Mouse (Mus musculus) layer of hippocampus, adult 8-10 months (tissue): Measurements from ENCODE around the gene S1pr2. TPM values are rescaled to one million over a fixed set of nuclear protein-coding genes. Genes with fewer than 3 reads are reported as not detected.
"Not testable (repeated sequence)": the region's sequence is repeated elsewhere in the genome, so short reads cannot be mapped to it uniquely, and the experiment has no call there.

Experiments used
- DNase-seq, 2 experiments: peaks; one replicate each; pipeline ENCODE4 v3.0.0; 2022; ENCODE audit warnings: low spot score in 2 of 2
- total RNA-seq, 4 experiments: library from RNA; stranded (reverse); gene quantifications; 2 replicates each; pipeline ENCODE4 v1.2.4; 2022

The S1pr2 gene
- total RNA-seq, 4 experiments from 2014 or later: 1.3 to 4.4 (median 3.7) TPM

DNA sequence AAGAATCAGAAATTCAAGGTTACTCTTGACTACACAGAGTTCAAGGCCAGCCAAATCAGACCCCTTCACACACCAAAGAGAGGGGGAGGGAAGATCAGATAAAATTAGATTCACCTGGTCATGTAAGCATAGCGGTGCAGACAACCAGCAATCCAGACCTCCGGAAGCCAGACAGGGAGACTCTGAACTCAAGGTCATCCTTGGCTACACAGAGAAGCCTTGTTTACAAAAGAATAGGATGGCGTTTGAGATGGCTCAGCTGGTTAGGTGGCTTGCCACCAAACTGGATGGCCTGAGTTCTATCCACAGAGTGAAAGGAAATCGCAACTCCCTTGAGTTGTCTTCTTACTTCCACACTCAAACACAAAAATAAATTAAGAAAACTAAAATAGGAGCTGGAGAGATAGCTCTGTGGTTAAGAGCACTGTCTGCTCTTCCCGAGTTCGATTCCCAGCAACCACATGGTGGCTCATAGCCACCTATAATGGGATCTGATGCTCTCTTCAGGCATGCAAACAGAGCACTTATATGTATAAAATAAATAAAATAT is 25.1 kb upstream of the S1pr2 start:
- no peak for DNase-seq

DNA sequence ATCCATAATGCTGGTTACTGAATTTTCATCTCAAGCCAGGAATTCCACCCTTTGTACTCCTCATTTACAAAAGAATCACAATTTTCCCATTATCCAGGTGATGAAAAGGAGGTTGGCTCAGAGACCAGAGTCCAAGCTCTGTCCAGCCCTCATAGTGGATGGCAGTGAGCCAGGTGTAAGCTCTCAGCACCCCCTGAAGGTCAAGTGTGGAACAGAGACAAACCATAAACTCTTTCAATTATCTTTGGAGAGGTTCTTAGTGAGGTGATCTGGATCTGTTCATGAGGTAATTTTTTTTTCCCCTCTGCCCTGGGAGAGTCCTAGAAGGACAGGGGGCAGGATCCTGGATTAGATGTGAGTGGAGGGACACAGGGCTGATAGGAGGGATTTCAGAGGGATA is 24.2 kb upstream of the S1pr2 start:
- DNase-seq: no peak

DNA sequence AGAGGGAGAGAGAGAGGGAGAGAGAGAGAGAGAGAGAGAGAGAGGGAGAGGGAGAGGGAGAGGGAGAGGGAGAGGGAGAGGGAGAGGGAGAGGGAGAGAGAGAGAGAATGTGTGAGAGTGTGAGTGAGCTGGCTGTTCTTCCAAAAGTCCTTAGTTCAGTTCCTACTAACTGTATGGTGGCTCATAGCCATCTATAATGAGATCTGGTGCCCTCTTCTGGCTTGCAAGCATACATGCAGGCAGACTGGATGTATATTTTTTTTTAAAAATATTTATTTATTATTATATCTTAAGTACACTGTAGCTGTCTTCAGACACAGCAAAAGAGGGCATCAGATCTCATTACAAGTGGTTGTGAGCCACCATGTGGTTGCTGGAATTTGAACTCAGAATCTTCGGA is 21.8 kb upstream of the S1pr2 start:
- DNase-seq: not testable (repeated sequence)

DNA sequence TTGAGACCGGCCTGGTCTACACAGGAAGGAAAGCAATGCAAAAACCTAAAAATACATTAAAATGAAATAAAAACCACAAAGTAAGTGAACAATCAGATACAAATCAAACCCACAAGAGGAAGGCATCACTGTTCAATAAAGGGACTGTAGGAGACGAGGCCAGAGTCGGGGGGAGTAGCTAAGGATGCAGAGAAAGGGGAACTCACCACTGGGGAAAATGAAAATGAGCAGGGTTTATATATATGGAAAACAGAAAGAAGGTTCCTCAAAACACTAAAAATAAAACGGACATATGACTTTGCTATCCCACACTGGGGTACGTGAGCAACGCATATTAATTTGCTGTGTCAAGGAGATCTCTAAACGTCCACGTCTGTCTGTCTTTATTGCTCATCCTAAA is 20.5 kb upstream of the S1pr2 start:
- DNase-seq: no peak

DNA sequence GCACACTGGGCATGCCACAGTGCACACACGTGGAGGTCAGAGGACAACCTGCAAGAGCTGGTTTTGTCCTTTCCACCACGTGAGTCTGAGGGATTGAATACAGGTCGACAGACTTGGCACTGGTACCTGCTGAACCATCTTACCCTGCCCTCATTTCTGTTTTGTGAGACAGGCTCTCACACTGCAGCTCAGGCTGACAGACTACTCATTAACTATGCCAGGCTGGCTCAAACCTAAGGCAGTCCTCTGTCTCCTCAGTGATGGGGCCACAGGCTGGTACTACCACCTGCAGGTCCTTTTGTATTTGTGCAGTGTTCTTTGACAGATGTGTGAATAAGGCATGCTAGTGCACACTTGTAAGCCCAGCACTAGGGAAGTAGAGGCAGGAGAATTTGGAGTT is 18.5 kb upstream of the S1pr2 start:
- no peak for DNase-seq

DNA sequence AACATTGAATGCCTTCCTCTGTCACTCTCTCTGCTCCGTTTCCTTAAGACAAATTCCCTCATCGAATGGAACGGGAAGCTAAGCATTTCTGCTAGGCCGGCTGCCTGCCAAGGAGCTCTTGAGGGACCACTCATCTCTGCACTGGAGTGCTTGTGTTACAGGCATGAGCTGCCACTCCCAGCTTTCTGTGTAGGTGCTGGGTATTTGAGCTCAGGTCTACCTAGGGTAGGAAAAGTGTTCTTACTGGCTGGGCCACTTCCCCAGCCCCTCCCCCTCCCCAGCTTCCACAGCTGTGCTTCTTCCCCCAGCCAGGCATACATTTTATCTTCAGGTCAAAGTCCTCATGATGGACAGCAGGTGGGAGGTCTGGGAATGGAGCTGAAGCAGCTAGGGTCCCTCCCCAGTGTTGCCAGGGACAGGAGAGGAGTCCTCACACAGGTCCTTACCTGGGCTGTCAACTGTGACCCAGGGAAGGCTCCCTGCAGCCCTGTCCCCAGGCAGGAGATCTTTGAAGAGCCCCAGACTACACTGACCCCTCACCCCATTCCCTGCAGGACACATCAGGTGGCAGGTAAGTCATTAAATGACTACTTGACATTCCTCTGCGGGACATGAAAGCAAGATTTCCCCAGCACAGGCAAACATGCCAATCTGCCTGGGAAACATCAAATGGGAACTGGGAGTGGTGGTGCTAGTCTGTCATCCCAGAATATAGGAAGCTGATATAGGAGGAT is 16.8 kb upstream of the S1pr2 start:
- DNase-seq: no peak

DNA sequence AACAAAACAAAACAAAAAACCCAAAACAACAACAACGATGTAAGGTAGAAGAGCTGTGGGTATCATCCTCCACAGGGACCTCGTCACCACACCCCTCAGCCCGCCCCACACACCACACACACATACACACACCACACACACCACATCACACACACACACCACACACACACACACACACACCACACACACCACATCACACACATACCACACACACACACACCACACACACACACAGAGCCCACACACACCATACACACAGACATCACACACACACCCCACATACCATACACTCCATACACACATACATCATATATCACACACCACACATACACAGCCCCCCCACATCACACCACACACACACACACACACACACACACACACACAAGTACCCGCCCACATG is 15.0 kb upstream of the S1pr2 start:
- no peak for DNase-seq

DNA sequence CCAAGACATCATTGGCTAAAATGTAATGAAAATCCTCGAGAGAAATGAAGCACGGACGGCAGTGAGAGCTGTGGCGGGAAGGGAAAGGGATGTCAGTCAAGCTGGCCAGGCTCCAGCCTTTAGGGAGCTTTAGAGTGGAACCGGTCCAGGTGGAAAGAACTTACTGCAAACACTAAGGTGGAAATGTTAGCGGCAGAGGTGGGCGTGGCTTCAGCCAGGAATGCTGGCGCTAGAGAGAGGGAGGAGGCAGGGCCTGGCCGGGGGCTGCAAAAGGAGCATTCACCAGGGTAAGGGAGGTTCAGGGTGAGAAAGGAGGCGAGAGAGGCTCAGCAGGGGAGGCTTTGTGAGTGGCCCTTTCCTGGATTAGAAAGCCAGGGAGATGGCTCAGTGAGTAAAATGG is 14.3 kb upstream of the S1pr2 start:
- no peak for DNase-seq

DNA sequence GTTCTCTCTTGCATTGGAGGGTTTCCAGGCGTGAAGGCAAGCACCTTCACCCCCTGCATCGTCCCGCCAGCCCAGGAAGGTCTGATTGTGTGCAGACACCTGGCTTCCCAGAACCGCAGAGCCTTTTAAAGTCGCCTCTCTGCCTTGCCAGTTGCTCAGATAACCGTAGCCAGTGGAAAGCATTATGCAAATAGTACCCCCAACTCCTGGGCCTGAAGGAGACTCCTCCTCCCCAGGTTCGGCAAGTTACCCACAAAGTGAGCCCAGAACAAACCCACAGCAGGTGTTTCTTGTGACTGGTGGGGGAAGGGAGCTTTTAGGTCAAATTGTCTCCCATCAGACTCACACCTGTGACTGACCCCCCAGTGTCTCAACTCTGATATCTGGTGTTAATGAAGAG is 11.4 kb upstream of the S1pr2 start:
- DNase-seq: no peak

DNA sequence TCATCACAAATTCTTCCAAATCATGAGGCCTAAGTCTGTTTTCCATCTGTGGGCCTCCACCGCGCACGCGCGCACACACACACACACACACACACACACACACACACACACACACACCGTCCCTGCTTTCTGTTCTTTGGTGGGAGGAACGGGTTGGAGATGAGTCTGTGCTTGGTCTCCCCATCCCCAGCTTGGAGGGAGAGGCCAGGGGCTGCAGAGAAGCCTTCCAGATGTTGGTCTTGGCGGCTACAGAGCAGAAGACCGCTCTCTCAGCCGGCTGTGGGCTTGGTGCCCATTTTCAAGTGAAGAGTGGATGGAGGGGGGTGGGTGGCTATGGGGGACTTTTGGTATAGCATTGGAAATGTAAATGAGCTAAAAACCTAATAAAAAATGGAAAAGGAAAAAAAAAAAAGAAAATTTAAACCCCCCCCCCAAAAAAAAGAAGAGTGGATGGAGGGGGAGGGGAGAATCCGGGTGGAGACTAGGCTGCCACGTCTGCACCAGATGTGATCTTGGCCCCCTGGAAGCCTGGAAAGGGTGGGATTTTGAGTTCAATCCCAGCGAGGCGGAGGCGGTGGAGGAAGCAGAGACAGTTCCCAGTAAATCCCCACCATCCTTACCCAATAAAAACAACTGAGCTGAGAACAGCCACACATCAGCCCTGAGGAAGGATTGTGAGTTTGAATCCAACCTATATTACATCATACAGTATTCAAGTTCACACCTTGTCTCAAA is 10.5 kb upstream of the S1pr2 start:
- DNase-seq: no peak

DNA sequence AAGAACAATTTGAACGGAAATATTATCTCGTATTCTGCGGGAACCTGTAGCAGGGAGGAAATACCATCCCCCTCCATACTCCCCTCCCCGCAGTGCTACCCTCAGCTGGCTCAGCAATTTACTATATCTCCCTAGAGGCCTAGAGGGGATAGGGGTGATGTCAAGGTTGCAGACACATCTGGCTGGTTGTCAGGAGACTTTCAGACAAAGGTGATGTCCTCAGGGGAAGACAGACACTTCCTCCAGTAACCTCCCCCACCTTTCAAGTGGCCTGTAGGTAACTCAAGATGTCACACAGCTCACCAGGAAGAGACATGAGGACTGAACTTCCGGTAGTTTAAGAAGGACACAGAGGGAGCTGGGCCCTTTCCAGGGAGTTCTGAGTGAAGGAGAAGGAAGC is 6.6 kb upstream of the S1pr2 start:
- no peak for DNase-seq

DNA sequence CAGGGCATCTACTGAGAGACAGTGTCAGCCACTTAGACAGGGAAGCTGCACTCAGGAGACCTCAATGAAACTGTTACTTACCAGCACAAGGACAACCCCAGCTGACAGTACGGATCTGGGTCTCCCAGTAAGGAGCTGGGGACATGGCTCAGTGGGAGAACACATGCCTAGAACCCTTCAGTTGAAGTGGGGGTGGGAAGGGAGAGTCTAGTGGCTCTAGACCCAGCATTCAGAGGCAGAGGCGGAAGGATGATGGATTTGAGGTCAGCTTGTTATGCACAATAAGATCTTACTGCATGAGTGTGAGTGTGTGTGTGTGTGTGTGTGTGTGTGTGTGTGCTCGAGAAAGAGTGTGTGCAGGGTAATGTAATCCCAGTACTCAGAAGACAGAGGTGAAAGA is 5.6 kb upstream of the S1pr2 start:
- DNase-seq: no peak

DNA sequence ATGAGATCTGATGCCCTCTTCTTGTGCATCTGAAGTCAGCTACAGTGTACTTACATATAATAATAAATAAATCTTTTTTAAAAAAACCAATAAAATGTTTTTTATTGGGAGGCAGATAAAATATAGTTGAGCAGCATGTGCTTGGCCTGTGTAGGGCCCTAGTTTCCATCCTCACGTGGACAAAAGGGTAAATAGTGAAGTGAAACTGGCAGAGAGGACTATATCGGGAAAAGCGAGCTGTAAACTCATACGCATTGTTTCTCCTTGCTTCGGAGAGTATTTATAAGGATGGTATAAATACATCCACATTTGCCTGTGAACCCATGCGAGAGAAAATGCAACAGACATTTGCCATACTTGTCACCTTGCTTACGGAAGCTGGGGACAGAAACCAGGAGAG is 3.2 kb upstream of the S1pr2 start:
- DNase-seq: no peak

DNA sequence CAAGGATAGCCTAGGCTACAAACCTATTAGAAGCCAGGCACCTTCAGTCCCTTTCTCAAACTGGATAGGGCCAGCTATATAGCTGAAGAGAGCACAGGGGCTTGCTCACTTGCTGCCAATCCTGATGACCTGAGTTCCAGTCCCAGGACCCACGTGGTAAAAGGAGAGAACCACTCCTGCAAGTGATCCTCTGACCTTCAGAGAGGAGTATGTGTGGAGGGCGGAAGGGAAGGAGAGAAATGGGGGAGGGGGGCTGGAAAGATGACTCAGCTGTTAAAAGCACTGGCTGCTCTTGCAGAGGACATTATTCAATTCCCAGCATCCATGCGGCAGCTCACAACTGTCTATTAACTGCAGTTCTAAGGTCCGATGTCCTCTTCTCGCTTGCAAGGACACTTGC is 2.6 kb upstream of the S1pr2 start:
- DNase-seq: no peak

DNA sequence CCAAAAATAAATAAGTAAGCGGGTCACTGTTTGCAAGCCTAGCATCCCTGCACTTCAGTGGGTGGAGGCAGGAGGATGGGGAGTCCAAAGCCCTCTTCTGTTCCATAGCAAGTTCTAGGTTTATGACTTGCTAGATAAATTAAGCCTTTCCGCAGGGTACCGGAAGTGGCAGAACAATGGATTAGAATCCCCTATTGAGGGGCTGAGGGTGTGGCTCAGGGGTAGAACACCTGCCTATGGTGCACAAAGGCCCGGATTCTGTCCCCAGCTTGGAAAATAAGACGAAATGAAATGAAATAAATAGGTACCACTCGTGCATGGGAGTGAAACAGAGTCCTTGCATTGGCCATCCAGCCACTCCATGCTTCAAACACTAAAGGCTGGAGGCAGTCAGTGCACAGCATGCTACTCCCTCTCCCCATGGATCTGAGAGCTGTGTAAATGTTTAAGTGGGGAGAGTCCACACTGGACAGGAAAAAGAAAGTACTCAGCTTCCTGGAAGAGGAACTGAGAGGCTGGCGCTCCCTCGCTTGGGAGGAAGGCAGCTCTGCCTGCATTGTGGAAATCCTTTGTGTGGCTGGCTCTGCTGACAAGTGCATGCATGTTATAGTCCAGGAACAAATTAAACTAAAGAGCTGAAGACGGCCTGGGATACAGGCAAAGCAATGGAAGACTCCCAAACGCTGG is 2.0 kb upstream of the S1pr2 start:
- DNase-seq: no peak

DNA sequence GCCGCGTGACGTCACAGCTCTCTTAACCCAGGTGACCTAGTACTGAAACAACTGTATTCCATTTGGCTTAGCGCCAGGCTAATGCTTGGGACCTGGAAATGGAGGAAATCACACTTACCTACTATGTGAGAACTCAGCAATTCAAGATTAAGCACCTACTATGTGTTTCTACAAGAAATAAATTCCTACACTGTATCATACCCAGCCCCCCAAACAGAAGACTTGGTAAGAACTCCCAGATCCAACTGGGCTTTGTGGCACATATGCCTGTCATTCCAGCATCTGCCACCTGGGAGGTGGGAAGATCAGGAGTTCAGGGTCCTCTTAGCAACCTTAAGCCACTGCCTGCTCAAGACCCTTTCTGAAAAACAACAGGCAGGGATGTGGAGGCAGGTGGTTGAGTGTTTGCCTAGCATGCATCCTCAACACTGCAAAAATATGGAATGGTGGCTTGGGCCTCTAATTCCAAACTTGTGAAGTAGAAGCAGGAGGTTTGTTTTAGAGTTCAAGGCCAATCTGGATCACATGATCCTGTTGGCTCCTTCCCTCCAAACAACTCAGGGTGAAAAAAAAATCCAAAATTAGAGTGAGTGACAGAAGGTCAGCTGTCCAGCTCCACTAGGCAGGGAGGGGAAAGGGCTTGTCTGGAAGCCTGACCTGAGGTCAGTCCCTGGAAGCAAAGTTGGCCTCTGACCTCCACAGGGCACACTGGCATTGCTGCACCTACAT is 544 bp upstream of the S1pr2 start:
- DNase-seq: no peak

DNA sequence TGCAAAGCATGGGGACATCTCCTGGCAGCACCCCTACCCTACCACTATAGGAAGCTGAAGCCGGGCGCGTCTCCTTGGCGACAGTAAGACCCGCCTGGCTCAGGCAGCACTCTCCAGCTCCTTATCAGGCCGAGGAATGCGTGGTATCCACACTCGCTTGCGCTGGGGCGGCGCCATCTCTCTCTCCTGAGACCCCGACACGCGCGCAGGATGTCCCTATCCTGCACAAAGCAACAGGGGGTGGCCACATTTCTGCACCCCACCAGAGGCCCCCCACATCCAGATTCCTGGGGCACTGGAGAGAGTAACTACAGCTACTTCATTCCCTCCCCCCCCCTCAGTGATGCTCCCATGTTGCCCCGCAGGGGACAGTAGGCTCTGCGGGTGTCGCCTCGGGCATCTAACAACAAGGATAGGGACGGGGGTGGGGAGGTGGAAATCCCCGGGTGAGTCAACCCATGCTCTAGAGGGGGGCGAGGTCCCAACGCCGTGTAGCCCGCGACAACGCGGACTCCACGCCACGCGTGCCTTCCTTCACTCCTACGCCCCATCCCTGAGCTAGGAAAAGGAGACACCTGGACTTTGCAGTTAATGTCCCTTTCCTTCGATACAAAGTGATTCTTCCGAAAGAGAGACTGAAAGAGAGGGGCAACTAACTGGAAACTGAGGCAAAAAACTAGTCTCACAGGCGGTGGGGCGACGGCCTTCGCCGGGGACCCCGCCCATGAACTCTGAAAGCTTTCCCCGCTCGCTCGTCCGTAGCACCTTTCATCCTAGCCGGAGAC is 958 bp downstream of the S1pr2 start:
- peak in 1 of 2 experiments; percentile 13 for DNase-seq

DNA sequence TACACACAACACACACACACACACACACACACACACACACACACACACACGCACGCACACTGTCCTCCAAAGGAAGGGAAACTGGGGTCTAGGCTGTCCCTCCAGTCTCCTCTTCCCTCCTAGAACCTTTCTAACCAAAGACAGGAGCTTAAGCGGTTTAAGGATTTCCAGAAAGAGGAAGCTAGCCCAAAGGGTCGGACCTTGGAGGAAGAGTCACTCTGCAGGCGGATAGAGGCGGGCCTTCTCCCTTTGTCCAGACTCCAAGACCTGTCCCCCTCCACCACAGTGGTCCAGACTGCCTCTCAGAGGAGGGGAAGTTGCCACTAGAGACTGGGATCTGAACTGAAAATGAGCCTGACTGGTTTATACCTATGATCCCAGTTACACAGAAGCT is 2.9 kb downstream of the S1pr2 start:
- DNase-seq: no peak

DNA sequence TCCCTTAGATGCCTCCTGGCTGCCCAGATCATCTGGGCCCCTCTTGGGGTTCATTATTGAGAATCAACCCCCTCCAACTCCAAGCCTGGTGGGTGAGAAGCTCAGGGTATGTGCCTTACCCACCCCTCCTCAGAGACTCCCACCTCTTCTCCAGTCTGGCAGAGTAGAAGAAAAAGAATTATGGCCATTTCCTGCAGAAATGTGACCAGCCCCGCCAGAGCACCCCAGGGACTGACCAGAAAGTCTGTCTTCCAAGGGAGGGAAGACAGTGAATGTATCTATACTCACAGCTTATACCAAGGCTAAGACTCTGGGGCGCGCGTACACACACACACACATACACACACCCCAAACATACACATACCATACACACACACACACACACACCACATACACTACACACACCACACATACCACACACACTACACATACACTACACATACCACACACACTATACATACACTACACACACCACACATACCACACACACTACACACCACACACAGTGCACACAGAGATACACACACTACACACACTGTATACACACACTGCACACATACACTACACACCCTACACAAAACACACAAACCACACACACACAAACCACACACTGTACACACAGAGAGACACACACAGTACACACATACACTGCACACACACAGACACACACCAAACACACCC is 3.4 kb downstream of the S1pr2 start:
- no peak for DNase-seq
